Mouse (Mus musculus) splenic B cell, adult 2 months (primary cell): ENCODE measurements at regions not wholly inside any gene's neighbourhood (a gene's known extent, or its start where the extent isn't known, plus 50 kb on each side); places are given as distances from the start of the nearest gene placed in this dataset.

Source experiments
- DNase-seq: peaks from one replicate; pipeline ENCODE4 v3.0.0-alpha.2; 2011; ENCODE audit warnings: low read depth, low spot score
- H3K27me3 ChIP-seq: 2 replicates; pipeline ENCODE4 v1.6.1; 2012; ENCODE audit warnings: mild to moderate bottlenecking, low read length, moderate library complexity, mixed read lengths; ENCODE audit not compliant: control insufficient read depth, poor library complexity, insufficient read depth, severe bottlenecking
- H3K36me3 ChIP-seq: 2 replicates; pipeline ENCODE4 v1.6.1; 2012; ENCODE audit warnings: mild to moderate bottlenecking, low read length, moderate library complexity, mixed read lengths; ENCODE audit not compliant: control insufficient read depth, poor library complexity, insufficient read depth, severe bottlenecking

GRCm38 (mm10) chr5:133505661-133506060 is 593.9 kb upstream of the Castor2 start:
- DNase-seq: no peak

GRCm38 (mm10) chr5:133487806-133488290 is 611.7 kb upstream of the Castor2 start:
- H3K36me3 ChIP-seq: no peaks in the 10 kb centered on the region
- H3K27me3 ChIP-seq: no peaks in the 10 kb centered on the region
- no peak for DNase-seq

More at GRCm38 (mm10) chr5:133505661-133506060, 593.9 kb upstream of the Castor2 start:
- H3K36me3 ChIP-seq: no peaks in the 10 kb centered on the region
- no peaks in the 10 kb centered on the region; the same call in 1 of the 2 replicates for H3K27me3 ChIP-seq

- no peaks in the 10 kb centered on the region for H3K27me3 ChIP-seq
- no peak for DNase-seq
- no peaks in the 10 kb centered on the region for H3K36me3 ChIP-seq
Measured at GRCm38 (mm10) chr5:133482291-133483086, 617.0 kb upstream of the Castor2 start.

- no peak for DNase-seq
- Histone ChIP-seq H3K36me3 (no peaks in the 10 kb centered on the region), H3K27me3 (no peaks in the 10 kb centered on the region)
Measured at GRCm38 (mm10) chr5:133479205-133479604, 620.3 kb upstream of the Castor2 start.

GRCm38 (mm10) chr5:133453349-133454049 is 646.0 kb upstream of the Castor2 start:
- H3K27me3 ChIP-seq: no peaks in the 10 kb centered on the region
- no peaks in the 10 kb centered on the region for H3K36me3 ChIP-seq
- DNase-seq: no peak

- H3K36me3 ChIP-seq: no peaks in the 10 kb centered on the region
- H3K27me3 ChIP-seq: no peaks in the 10 kb centered on the region
- DNase-seq: no peak
Measured at GRCm38 (mm10) chr5:133449926-133450325, 649.6 kb upstream of the Castor2 start.

- no peak for DNase-seq
- Histone ChIP-seq H3K36me3 (no peaks in the 10 kb centered on the region), H3K27me3 (no peaks in the 10 kb centered on the region)
Measured at GRCm38 (mm10) chr5:133400826-133401225, 698.7 kb upstream of the Castor2 start.

- Histone ChIP-seq H3K36me3 (no peaks in the 10 kb centered on the region), H3K27me3 (no peaks in the 10 kb centered on the region)
- no peak for DNase-seq
Measured at GRCm38 (mm10) chr5:133389896-133390295, 709.6 kb upstream of the Castor2 start.

GRCm38 (mm10) chr5:133389023-133389840 is 710.3 kb upstream of the Castor2 start:
- DNase-seq: no peak
- H3K27me3 ChIP-seq: no peaks in the 10 kb centered on the region
- H3K36me3 ChIP-seq: no peaks in the 10 kb centered on the region

- H3K36me3 ChIP-seq: no peaks in the 10 kb centered on the region
- DNase-seq: no peak
- H3K27me3 ChIP-seq: no peaks in the 10 kb centered on the region
Measured at GRCm38 (mm10) chr5:133385374-133386349, 713.8 kb upstream of the Castor2 start.

GRCm38 (mm10) chr5:133365771-133366170 is 733.7 kb upstream of the Castor2 start:
- no peaks in the 10 kb centered on the region for H3K27me3 ChIP-seq
- DNase-seq: no peak
- H3K36me3 ChIP-seq: no peaks in the 10 kb centered on the region

GRCm38 (mm10) chr5:133347516-133347915 is 752.0 kb upstream of the Castor2 start:
- no peaks in the 10 kb centered on the region for H3K27me3 ChIP-seq
- no peak for DNase-seq
- no peaks in the 10 kb centered on the region for H3K36me3 ChIP-seq

- Histone ChIP-seq H3K27me3 (no peaks in the 10 kb centered on the region), H3K36me3 (no peaks in the 10 kb centered on the region)
- DNase-seq: no peak
Measured at GRCm38 (mm10) chr5:133341973-133342372, 757.5 kb upstream of the Castor2 start.

GRCm38 (mm10) chr5:133320626-133321025 is 777.5 kb upstream of the Auts2 start:
- Histone ChIP-seq H3K36me3 (no peaks in the 10 kb centered on the region), H3K27me3 (no peaks in the 10 kb centered on the region)
- no peak for DNase-seq
